Mouse (Mus musculus) liver, embryonic 12.5 days (tissue): ENCODE data around the gene Racgap1. TPM values are rescaled to one million over a fixed set of nuclear protein-coding genes. Genes with fewer than 3 reads are reported as not detected.
A peak's percentile ranks its signal among the peaks of the same experiment; 100 is the strongest.

Experiments
- ATAC-seq: fragments of 200-750 bp; cut with Nextera tagmentation; 2 replicates; pipeline ENCODE4 v1.8.0; 2017; ENCODE audit warnings: moderate number of reproducible peaks, mild to moderate bottlenecking, moderate library complexity
- H3K27ac ChIP-seq: fragments of 300-500 bp; sonication (generic); 2 replicates; pipeline ENCODE4 v1.5.1; 2016; ENCODE audit warnings: mild to moderate bottlenecking
- H3K27me3 ChIP-seq: fragments of 300-500 bp; sonication (generic); replicated peaks from 2 replicates; pipeline ENCODE4 v1.6.1; 2016; ENCODE audit warnings: mild to moderate bottlenecking, moderate library complexity
- H3K36me3 ChIP-seq: fragments of 300-500 bp; sonication (generic); 2 replicates; pipeline ENCODE4 v1.6.1; 2016; ENCODE audit warnings: mild to moderate bottlenecking, moderate library complexity
- H3K4me1 ChIP-seq: fragments of 300-500 bp; sonication (generic); 2 replicates; pipeline ENCODE4 v1.6.1; 2016
- H3K4me2 ChIP-seq: fragments of 300-500 bp; sonication (generic); 2 replicates; pipeline ENCODE4 v1.6.1; 2016; ENCODE audit warnings: mild to moderate bottlenecking, moderate library complexity
- H3K4me3 ChIP-seq: fragments of 300-500 bp; sonication (generic); 2 replicates; pipeline ENCODE4 v1.5.1; 2016; ENCODE audit warnings: mild to moderate bottlenecking, moderate library complexity
- H3K9ac ChIP-seq: fragments of 300-500 bp; sonication (generic); 2 replicates; pipeline ENCODE4 v1.6.1; 2016; ENCODE audit warnings: mild to moderate bottlenecking, moderate library complexity
- H3K9me3 ChIP-seq: fragments of 300-500 bp; sonication (generic); replicated peaks from 2 replicates; pipeline ENCODE4 v1.6.1; 2016; ENCODE audit warnings: mild to moderate bottlenecking, moderate library complexity
- WGBS: fragments of 180-500 bp; shearing (Covaris S2); methylation state at CpG from one replicate; pipeline ENCODE4 v1.1.7; 2016; ENCODE audit not compliant: insufficient replicate concordance; 5-methylcytosine and 5-hydroxymethylcytosine counted together
- polyA plus RNA-seq: library from polyadenylated mRNA; unstranded; fragments of >200 nt; fragmentation: Nextera tagmentation; extraction: Ambion mirVana; gene quantifications from 2 replicates; pipeline ENCODE4 v1.2.1, GENCODE M21; 2016

Gene Racgap1
- polyA plus RNA-seq, 1 experiment from 2014 or later, result 93.4 TPM

DNA sequence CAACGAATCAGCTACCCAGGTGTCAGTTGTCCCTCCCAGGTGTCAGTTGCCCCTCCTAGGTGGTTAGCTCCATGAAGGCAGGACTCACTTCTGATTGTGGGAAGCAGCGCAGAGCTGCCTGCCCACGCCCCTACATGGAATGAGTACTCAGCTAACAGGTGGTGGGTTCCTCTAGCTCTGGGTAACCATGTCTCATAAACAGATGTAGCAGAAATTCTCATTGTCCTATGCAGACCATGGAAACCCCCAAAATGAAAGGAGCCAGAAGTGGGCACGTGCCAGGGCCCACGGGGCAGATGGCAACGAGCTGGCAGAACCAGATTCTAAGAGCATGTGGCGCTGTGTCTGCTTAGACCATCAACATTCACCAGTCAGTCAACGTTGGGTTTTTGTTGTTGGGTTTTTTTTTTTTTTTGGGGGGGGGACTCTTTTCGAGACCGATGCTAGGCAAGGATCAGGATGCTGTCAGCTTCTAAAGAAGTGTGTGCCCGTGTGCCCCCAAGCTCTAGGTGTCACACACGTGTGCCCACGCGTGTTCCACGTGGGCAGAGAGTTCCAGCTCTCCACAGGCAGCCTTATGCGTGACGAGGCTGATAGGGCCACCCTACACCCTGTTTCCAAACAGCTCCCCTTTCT, 12.6 kb upstream of the Racgap1 start:
- Histone ChIP-seq H3K27ac (peak overlapping the region; percentile 62; the same call in 1 of the 2 replicates), H3K36me3 (no peaks in the 10 kb centered on the region), H3K4me3 (peak overlapping the region; percentile 39), H3K4me2 (peak overlapping the region; percentile 72), H3K9me3 (peaks cover 4% of the 10 kb centered on the region; the same call in 1 of the 2 replicates), H3K9ac (peak overlapping the region; percentile 46; the same call in 1 of the 2 replicates), H3K27me3 (peaks cover 92% of the 10 kb centered on the region), H3K4me1 (peaks cover 46% of the 10 kb centered on the region)
- no peak for ATAC-seq
- WGBS, result 6% methylated on average over 17 of the region's 17 CpGs

DNA sequence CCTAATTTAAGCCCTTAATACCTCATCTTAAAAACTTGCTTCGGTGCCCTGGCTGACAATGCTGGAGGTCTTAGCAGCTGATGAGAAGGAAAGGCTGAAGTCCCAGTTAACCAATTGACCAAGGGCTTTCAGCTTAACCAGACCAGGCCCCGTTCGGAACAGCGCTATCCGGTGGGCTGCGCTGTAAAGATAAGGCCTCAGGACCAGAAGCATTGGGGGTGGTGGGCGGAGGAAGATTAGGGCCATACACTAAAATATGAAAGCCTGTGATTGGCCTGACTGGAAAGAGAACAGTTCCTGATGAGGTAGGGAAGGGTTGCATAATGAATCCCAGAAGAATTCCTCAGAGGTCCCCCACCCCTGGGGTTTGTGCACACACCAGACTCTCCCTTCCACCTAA, 10.9 kb upstream of the Racgap1 start:
- peak overlapping the region; percentile 24; the same call in 1 of the 2 replicates for H3K4me2 ChIP-seq
- H3K9me3 ChIP-seq, result peaks cover 2% of the 10 kb centered on the region; the same call in 1 of the 2 replicates
- no peak overlapping the region for H3K27ac ChIP-seq
- no peak overlapping the region for H3K9ac ChIP-seq
- peaks cover 92% of the 10 kb centered on the region for H3K27me3 ChIP-seq
- no peaks in the 10 kb centered on the region for H3K36me3 ChIP-seq
- no peak for ATAC-seq
- WGBS, result 4% methylated on average over 7 of the region's 7 CpGs
- H3K4me1 ChIP-seq, result peaks cover 46% of the 10 kb centered on the region
- H3K4me3 ChIP-seq, result no peak overlapping the region

DNA sequence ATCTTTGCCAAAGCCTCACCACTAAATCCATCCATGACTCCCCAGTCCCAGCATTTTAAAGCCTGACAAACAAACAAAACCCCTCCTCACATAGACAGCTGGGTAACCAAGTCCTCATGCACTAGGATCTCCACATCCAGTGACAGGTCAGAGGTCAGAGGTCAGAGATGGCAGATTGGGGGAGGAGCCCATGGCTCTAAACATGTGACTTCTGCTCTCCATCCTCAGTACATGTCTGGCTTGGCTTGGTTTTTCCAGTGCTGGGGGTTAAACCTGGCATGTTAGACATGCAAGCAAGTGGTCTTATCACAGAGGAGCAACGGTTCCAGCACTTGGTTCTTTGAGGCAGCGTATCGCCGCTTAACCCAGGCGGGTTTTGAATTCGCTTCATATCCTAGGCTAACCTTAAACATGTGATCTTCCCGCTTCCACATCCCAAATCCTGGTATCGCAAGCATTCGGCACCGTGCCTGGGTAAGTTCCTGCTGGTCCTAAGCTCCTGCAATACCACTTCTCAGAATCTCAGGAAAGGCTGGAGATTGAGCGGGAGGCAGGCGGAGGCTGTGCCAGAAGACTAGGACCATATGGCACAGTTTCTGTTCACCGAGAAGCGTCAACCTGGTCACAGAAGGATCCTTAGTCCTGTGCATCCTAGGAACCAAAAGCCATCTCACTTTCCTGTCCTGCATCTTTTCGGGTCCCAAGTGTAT, 9.8 kb upstream of the Racgap1 start:
- H3K9me3 ChIP-seq, result no peaks in the 10 kb centered on the region
- H3K27ac ChIP-seq, result no peak overlapping the region
- H3K27me3 ChIP-seq, result peaks cover 92% of the 10 kb centered on the region
- peaks cover 46% of the 10 kb centered on the region for H3K4me1 ChIP-seq
- 85% methylated on average over 15 of the region's 15 CpGs for WGBS
- H3K9ac ChIP-seq, result no peak overlapping the region
- no peaks in the 10 kb centered on the region for H3K36me3 ChIP-seq
- no peak for ATAC-seq
- H3K4me2 ChIP-seq, result no peak overlapping the region
- no peak overlapping the region for H3K4me3 ChIP-seq

DNA sequence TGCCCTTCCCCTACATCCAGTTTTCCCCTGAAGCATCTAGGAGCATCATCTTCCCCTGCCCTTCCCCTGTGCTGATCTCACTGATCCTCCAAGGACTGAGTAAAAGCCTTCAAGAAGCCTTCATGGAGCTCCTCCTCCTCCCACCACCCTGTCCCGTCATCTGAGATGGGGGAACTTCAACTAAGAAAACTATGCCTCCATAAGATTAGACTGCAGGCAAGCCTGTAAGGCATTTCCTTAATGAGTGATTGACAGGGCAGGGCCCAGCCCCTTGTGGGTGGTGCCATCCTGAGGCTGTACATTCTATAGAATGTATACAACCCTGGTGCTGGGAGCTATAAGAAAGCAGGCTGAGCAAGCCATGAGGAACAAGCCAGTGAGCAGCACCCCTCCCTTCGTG, 7.0 kb upstream of the Racgap1 start:
- 0 out of 2 replicates have a peak, but pooled peaks have one; percentile 14 for ATAC-seq
- Histone ChIP-seq H3K27me3 (peaks cover 94% of the 10 kb centered on the region), H3K4me3 (no peak overlapping the region), H3K27ac (no peak overlapping the region), H3K4me1 (peaks cover 27% of the 10 kb centered on the region), H3K4me2 (no peak overlapping the region), H3K9ac (no peak overlapping the region), H3K9me3 (no peaks in the 10 kb centered on the region), H3K36me3 (no peaks in the 10 kb centered on the region)
- 12% methylated on average over 2 of the region's 2 CpGs for WGBS

DNA sequence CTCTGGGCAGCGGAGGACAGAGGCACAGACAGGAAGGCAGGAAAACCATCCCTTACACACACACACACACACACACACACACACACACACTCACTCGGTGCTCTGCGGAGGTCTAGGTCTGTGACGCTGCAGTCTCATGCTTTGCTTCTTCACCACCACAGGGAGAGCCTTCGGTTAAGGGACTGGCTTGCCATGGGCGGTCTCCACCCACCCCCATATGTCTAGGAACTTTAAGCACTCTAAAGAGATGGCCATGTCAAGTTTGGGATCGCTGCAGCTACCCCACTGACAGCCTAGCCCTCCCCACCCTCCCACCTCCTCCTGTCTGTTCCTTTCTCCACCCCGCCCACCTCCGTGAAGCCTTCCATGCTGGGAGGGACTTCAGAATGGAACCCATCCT, 4.5 kb upstream of the Racgap1 start:
- WGBS, result 31% methylated on average over 9 of the region's 9 CpGs
- no peak for ATAC-seq
- H3K27me3 ChIP-seq, result peaks cover 84% of the 10 kb centered on the region
- no peaks in the 10 kb centered on the region for H3K36me3 ChIP-seq
- H3K27ac ChIP-seq, result no peak overlapping the region
- H3K4me1 ChIP-seq, result peaks cover 24% of the 10 kb centered on the region
- no peak overlapping the region for H3K4me2 ChIP-seq
- H3K4me3 ChIP-seq, result no peak overlapping the region
- H3K9me3 ChIP-seq, result no peaks in the 10 kb centered on the region
- no peak overlapping the region for H3K9ac ChIP-seq

DNA sequence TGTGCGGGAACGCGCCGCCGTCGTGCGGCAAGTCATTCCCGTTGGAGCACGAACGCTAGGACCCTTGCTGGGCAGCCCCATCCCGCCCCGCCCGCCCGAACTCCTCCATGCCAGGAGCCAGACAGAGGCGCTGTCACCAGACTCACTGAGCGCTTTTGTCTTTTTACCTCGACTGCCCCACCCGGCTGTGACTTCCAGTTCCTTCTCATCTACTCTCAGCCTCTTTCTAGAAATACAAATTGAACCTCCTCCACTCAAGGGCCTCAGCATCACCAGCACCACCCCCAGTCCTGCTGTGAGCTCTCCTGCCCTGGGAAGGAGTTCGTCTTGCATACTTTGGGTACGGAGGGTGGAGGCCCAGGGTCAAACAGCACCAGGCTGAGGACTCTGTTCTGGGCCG, 2.4 kb upstream of the Racgap1 start:
- 0 out of 2 replicates have a peak, but pooled peaks cover 6% of the 10 kb centered on the region for H3K36me3 ChIP-seq
- H3K27ac ChIP-seq, result no peak overlapping the region
- H3K4me2 ChIP-seq, result peak overlapping the region; percentile 47
- ATAC-seq, result no peak
- H3K27me3 ChIP-seq, result peaks cover 67% of the 10 kb centered on the region
- no peak overlapping the region for H3K9ac ChIP-seq
- 9% methylated on average over 21 of the region's 21 CpGs for WGBS
- H3K4me3 ChIP-seq, result peak overlapping the region; percentile 16; the same call in 1 of the 2 replicates
- peaks cover 44% of the 10 kb centered on the region for H3K4me1 ChIP-seq
- H3K9me3 ChIP-seq, result no peaks in the 10 kb centered on the region

DNA sequence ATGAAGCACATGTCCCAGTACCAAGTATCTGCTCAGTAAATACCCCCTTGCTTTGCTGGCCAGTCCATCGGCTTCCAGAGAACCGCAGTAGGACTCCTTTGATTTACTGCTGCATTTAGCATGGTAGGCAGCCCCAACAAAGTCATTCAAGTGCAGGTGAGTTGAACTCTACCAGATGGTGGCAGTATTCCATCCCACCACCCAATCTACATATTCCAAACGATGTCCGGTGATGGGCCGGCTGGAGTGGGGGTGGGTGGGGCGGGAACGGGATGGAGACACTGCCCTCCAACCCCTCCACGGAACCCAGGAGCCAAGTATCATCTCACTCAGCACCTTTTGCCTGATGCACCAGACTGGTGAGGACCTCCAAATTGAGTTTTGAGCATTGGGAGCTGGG, 1.8 kb upstream of the Racgap1 start:
- H3K9ac ChIP-seq, result no peak overlapping the region
- peaks cover 48% of the 10 kb centered on the region for H3K4me1 ChIP-seq
- peak overlapping the region; percentile 47 for H3K4me2 ChIP-seq
- WGBS, result 13% methylated on average over 8 of the region's 8 CpGs
- no peak for ATAC-seq
- peak overlapping the region; percentile 16; the same call in 1 of the 2 replicates for H3K4me3 ChIP-seq
- no peak overlapping the region for H3K27ac ChIP-seq
- peaks cover 61% of the 10 kb centered on the region for H3K27me3 ChIP-seq
- 0 out of 2 replicates have a peak, but pooled peaks cover 8% of the 10 kb centered on the region for H3K36me3 ChIP-seq
- no peaks in the 10 kb centered on the region for H3K9me3 ChIP-seq

DNA sequence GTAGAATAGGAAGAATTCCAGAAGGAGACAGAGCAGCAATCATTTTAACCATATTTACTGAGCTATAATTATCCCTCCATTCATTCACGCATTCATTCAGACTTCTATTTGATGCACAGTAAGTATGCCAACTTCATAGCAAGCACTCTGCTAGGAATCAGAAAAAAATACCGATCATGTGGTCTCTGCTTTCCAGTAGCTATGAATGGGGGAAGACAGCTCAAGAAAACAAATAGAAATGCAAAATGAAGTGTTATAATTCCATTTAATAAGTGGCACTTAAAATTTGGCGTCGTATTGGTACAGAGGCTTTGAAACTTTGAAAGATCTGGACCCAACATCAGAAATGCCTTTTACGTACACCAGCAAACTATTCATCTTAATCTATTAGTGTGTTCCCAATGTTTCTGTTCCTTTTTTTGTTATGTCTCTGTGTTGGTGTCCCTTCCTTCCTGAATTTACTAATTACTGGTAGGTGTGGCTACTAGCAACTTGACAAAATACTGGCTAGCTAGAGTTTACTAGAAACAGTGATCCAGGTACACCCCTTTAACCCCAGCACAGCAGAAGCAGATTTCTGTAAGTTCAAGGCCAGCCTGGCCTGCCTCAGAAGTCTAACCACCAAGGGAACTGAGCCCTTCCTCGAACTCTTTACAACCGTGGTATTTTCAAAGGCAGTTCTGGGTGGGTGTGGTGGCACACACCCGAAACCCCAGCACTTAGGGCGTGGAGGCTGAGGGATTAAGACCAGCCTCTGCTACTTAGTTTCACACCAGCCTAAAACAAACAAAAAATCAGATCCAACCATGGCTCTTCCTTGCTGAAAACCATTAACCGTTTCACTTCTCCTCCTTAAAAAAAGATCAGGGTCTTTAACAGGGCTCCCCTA, 772 bp upstream of the Racgap1 start:
- H3K27ac ChIP-seq, result peak overlapping the region; percentile 61
- H3K4me2 ChIP-seq, result peak overlapping the region; percentile 77
- H3K27me3 ChIP-seq, result peaks cover 51% of the 10 kb centered on the region
- no peak for ATAC-seq
- peak overlapping the region; percentile 88 for H3K4me3 ChIP-seq
- 0 out of 2 replicates have a peak, but pooled peaks cover 8% of the 10 kb centered on the region for H3K36me3 ChIP-seq
- WGBS, result 50% methylated on average over 10 of the region's 10 CpGs
- peak overlapping the region; percentile 96 for H3K9ac ChIP-seq
- H3K4me1 ChIP-seq, result peaks cover 57% of the 10 kb centered on the region
- H3K9me3 ChIP-seq, result no peaks in the 10 kb centered on the region

DNA sequence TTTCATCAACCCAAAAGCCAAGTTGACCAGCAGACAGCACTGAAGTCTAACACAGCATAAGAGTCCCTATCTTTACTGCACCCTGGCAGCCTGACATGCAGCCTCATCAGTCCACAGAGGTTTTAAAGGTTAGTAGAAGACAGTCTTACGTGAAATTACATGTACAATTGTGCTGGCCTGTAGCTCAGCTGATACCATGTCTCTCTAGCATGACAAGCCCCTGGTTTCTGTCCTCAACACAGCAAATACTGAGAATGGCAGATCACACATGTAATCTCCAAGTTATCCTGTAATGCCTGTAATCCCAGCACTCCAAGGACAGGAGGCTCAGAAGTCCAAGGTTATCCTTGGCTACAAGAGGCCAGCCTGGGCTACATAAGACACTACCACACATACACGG, 1.2 kb downstream of the Racgap1 start:
- WGBS, result 40% methylated on average over 2 of the region's 2 CpGs
- H3K27me3 ChIP-seq, result peaks cover 32% of the 10 kb centered on the region
- no peak for ATAC-seq
- H3K27ac ChIP-seq, result peak overlapping the region; percentile 33
- H3K4me3 ChIP-seq, result peak overlapping the region; percentile 88
- H3K9me3 ChIP-seq, result no peaks in the 10 kb centered on the region
- H3K4me2 ChIP-seq, result peak overlapping the region; percentile 77
- peaks cover 76% of the 10 kb centered on the region for H3K4me1 ChIP-seq
- 0 out of 2 replicates have a peak, but pooled peaks cover 8% of the 10 kb centered on the region for H3K36me3 ChIP-seq
- H3K9ac ChIP-seq, result peak overlapping the region; percentile 96

DNA sequence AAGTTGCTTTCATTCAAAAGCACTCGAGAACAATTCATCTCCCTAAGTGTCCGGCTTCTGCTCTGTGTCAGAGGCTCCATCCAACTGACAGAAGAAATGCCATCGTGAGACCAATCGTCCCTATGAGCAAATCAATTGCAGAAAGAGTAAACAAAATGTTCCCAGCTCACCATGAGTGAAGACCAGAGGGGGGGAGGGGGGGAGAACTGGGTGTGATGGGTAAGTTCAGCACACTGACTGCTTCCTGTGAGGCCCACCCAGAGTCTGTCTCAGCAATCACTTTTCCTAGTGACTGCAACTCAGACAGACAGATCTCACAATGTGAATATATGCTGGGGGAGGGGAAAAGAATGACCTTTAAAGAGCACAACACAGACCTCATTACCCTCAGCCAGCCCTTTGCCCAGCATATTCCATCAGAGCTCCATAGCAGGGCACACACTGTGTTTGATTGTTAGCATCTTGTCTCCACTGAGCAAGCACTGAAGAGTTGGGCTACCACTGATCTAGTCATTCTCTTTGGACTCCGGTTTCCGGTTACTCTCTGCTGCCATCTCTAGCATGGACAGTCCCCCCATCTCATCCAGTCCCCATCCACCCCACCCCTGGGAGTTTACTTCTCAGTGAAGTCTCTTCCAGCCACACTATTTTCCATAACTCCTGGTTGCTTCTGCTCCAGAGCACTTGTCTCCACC, 2.2 kb downstream of the Racgap1 start:
- WGBS, result 57% methylated on average over 6 of the region's 6 CpGs
- ATAC-seq, result no peak
- Histone ChIP-seq H3K27me3 (peaks cover 21% of the 10 kb centered on the region), H3K4me2 (peak overlapping the region; percentile 77), H3K9ac (peak overlapping the region; percentile 96), H3K4me3 (peak overlapping the region; percentile 88), H3K36me3 (0 out of 2 replicates have a peak, but pooled peaks cover 8% of the 10 kb centered on the region), H3K27ac (no peak overlapping the region), H3K9me3 (no peaks in the 10 kb centered on the region), H3K4me1 (peaks cover 85% of the 10 kb centered on the region)

DNA sequence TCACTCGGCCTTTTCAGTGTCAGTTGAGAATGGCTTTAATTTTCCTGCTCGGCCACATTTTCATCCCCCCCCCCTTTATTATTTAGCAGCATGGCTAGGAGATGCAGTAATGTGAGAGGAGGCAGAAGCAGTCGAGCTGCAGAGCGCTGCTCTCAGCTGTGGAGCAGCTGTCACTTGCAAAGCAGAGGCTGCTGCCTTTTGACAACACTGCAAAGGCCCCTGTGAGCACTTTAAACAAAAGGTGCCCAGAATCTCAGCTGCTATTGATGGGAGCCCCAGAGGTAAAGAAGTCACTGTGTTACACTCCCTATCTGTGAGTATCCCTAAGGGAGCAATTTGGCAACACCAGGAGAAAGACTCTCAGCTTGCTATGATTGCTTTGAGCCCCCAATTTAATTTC, 3.1 kb downstream of the Racgap1 start:
- Histone ChIP-seq H3K4me2 (peak overlapping the region; percentile 6; the same call in 1 of the 2 replicates), H3K27me3 (peaks cover 12% of the 10 kb centered on the region), H3K9me3 (no peaks in the 10 kb centered on the region), H3K36me3 (0 out of 2 replicates have a peak, but pooled peaks cover 8% of the 10 kb centered on the region), H3K4me1 (peaks cover 82% of the 10 kb centered on the region), H3K9ac (no peak overlapping the region), H3K27ac (no peak overlapping the region), H3K4me3 (no peak overlapping the region)
- ATAC-seq, result no peak
- WGBS, result 73% methylated on average over 4 of the region's 4 CpGs
